Mouse (Mus musculus): ENCODE data around the gene Crygn. TPM values are rescaled to one million over a fixed set of nuclear protein-coding genes. Genes with fewer than 3 reads are reported as not detected.

Crygn gene
- polyA plus RNA-seq, 1 experiment = 28.5 TPM

- Histone ChIP-seq H3K27ac (ENCODE audit: control insufficient read depth, insufficient read depth, low read depth, low read length, poor library complexity) (no peak overlapping the region), H3K4me1 (ENCODE audit: control insufficient read depth, insufficient read depth, low read length) (0 out of 2 replicates have a peak, but pooled peaks cover 1% of the 10 kb centered on the region), H3K4me3 (replicated peaks; ENCODE audit: control insufficient read depth, low read depth, low read length) (no peak overlapping the region)
- WGBS = 44% methylated on average over 1 of the region's 1 CpGs
- no peak for TF ChIP-seq CTCF (IDR thresholded peaks at IDR 0.05; ENCODE audit: control insufficient read depth, insufficient read depth, low read length)
- no peak for TF ChIP-seq POLR2A (IDR thresholded peaks at IDR 0.05; ENCODE audit: borderline replicate concordance, control insufficient read depth, low read depth, low read length)
These were observed 19.3 kb downstream of the Crygn start for GRCm38 (mm10) chr5:24738517-24738916.

GRCm38 (mm10) chr5:24737595-24737994 lies 20.2 kb downstream of the Crygn start:
- no peak for TF ChIP-seq POLR2A (IDR thresholded peaks at IDR 0.05; ENCODE audit: borderline replicate concordance, control insufficient read depth, low read depth, low read length)
- no peak for TF ChIP-seq CTCF (IDR thresholded peaks at IDR 0.05; ENCODE audit: control insufficient read depth, insufficient read depth, low read length)
- H3K4me3 ChIP-seq (replicated peaks; ENCODE audit: control insufficient read depth, low read depth, low read length) = no peak overlapping the region
- 92% methylated on average over 10 of the region's 10 CpGs for WGBS
- no peak overlapping the region for H3K27ac ChIP-seq (ENCODE audit: control insufficient read depth, insufficient read depth, low read depth, low read length, poor library complexity)
- 0 out of 2 replicates have a peak, but pooled peaks cover 1% of the 10 kb centered on the region for H3K4me1 ChIP-seq (ENCODE audit: control insufficient read depth, insufficient read depth, low read length)

- H3K4me3 ChIP-seq (replicated peaks; ENCODE audit: control insufficient read depth, low read depth, low read length) = no peak overlapping the region
- peaks cover 1% of the 10 kb centered on the region; the same call in 1 of the 2 replicates for H3K4me1 ChIP-seq (ENCODE audit: control insufficient read depth, insufficient read depth, low read length)
- TF ChIP-seq POLR2A (IDR thresholded peaks at IDR 0.05; ENCODE audit: borderline replicate concordance, control insufficient read depth, low read depth, low read length) (no peak), CTCF (IDR thresholded peaks at IDR 0.05; ENCODE audit: control insufficient read depth, insufficient read depth, low read length) (no peak)
- H3K27ac ChIP-seq (ENCODE audit: control insufficient read depth, insufficient read depth, low read depth, low read length, poor library complexity) = no peak overlapping the region
- WGBS = 59% methylated on average over 7 of the region's 7 CpGs
These were observed 23.9 kb downstream of the Crygn start for GRCm38 (mm10) chr5:24733771-24734426.

- Histone ChIP-seq H3K27ac (ENCODE audit: control insufficient read depth, insufficient read depth, low read depth, low read length, poor library complexity) (no peak overlapping the region), H3K4me1 (ENCODE audit: control insufficient read depth, insufficient read depth, low read length) (no peaks in the 10 kb centered on the region; the same call in 1 of the 2 replicates), H3K4me3 (replicated peaks; ENCODE audit: control insufficient read depth, low read depth, low read length) (no peak overlapping the region)
- WGBS = 82% methylated on average over 8 of the region's 8 CpGs
- TF ChIP-seq POLR2A (IDR thresholded peaks at IDR 0.05; ENCODE audit: borderline replicate concordance, control insufficient read depth, low read depth, low read length) = no peak
- no peak for TF ChIP-seq CTCF (IDR thresholded peaks at IDR 0.05; ENCODE audit: control insufficient read depth, insufficient read depth, low read length)
These were observed 24.7 kb downstream of the Crygn start for GRCm38 (mm10) chr5:24733134-24733533.

- Histone ChIP-seq H3K4me1 (ENCODE audit: control insufficient read depth, insufficient read depth, low read length) (no peaks in the 10 kb centered on the region; the same call in 1 of the 2 replicates), H3K27ac (ENCODE audit: control insufficient read depth, insufficient read depth, low read depth, low read length, poor library complexity) (no peak overlapping the region), H3K4me3 (replicated peaks; ENCODE audit: control insufficient read depth, low read depth, low read length) (no peak overlapping the region)
- TF ChIP-seq CTCF (IDR thresholded peaks at IDR 0.05; ENCODE audit: control insufficient read depth, insufficient read depth, low read length) (no peak), POLR2A (IDR thresholded peaks at IDR 0.05; ENCODE audit: borderline replicate concordance, control insufficient read depth, low read depth, low read length) (no peak)
- 10% methylated on average over 15 of the region's 15 CpGs for WGBS
These were observed 26.8 kb downstream of the Crygn start for GRCm38 (mm10) chr5:24730986-24731385.

GRCm38 (mm10) chr5:24730488-24730871 lies 27.3 kb downstream of the Crygn start, which contains the start of gene Wdr86:
TSS of gene Wdr86 (minus strand) at chr5:24730727.
- 2% methylated on average over 23 of the region's 23 CpGs for WGBS
- Histone ChIP-seq H3K4me1 (ENCODE audit: control insufficient read depth, insufficient read depth, low read length) (no peaks in the 10 kb centered on the region; the same call in 1 of the 2 replicates), H3K27ac (ENCODE audit: control insufficient read depth, insufficient read depth, low read depth, low read length, poor library complexity) (no peak within 1 kb of the TSS; the same call in 1 of the 2 replicates), H3K4me3 (replicated peaks; ENCODE audit: control insufficient read depth, low read depth, low read length) (no peak within 1 kb of the TSS)
- TF ChIP-seq CTCF (IDR thresholded peaks at IDR 0.05; ENCODE audit: control insufficient read depth, insufficient read depth, low read length) (no peak), POLR2A (IDR thresholded peaks at IDR 0.05; ENCODE audit: borderline replicate concordance, control insufficient read depth, low read depth, low read length) (no peak)

GRCm38 (mm10) chr5:24729797-24730487 lies 27.9 kb downstream of the Crygn start:
- TF ChIP-seq POLR2A (IDR thresholded peaks at IDR 0.05; ENCODE audit: borderline replicate concordance, control insufficient read depth, low read depth, low read length) = no peak
- no peak for TF ChIP-seq CTCF (IDR thresholded peaks at IDR 0.05; ENCODE audit: control insufficient read depth, insufficient read depth, low read length)
- no peak overlapping the region for H3K4me3 ChIP-seq (replicated peaks; ENCODE audit: control insufficient read depth, low read depth, low read length)
- H3K27ac ChIP-seq (ENCODE audit: control insufficient read depth, insufficient read depth, low read depth, low read length, poor library complexity) = no peak overlapping the region; the same call in 1 of the 2 replicates
- WGBS = 4% methylated on average over 49 of the region's 49 CpGs
- H3K4me1 ChIP-seq (ENCODE audit: control insufficient read depth, insufficient read depth, low read length) = no peaks in the 10 kb centered on the region; the same call in 1 of the 2 replicates

All from bone marrow, adult 2 months (tissue).